Mouse (Mus musculus) embryonic facial prominence, embryonic 13.5 days (tissue): ENCODE data around the gene Lrrc8b. TPM values are rescaled to one million over a fixed set of nuclear protein-coding genes. Genes with fewer than 3 reads are reported as not detected.
A peak's percentile ranks its signal among the peaks of the same experiment; 100 is the strongest.

ENCODE experiments used
- ATAC-seq: fragments of 200-750 bp; cut with Nextera tagmentation; 2 replicates; pipeline ENCODE4 v1.8.0; 2017; ENCODE audit warnings: low read depth; ENCODE audit not compliant: insufficient number of reproducible peaks, insufficient read depth, low FRiP score, low TSS enrichment
- H3K27ac ChIP-seq: fragments of 300-500 bp; sonication (generic); 2 replicates; pipeline ENCODE4 v1.5.1; 2015; ENCODE audit warnings: moderate library complexity, mild to moderate bottlenecking, inconsistent platforms
- H3K27me3 ChIP-seq: fragments of 300-500 bp; sonication (generic); 2 replicates; pipeline ENCODE4 v1.6.1; 2015; ENCODE audit warnings: mild to moderate bottlenecking, inconsistent platforms
- H3K36me3 ChIP-seq: fragments of 300-500 bp; sonication (generic); 2 replicates; pipeline ENCODE4 v1.6.1; 2015; ENCODE audit warnings: mild to moderate bottlenecking, inconsistent platforms
- H3K4me1 ChIP-seq: fragments of 300-500 bp; sonication (generic); 2 replicates; pipeline ENCODE4 v1.6.1; 2015; ENCODE audit warnings: inconsistent platforms
- H3K4me2 ChIP-seq: fragments of 300-500 bp; sonication (generic); 2 replicates; pipeline ENCODE4 v1.6.1; 2015; ENCODE audit warnings: moderate library complexity, mild to moderate bottlenecking, inconsistent platforms
- H3K4me3 ChIP-seq: fragments of 300-500 bp; sonication (generic); 2 replicates; pipeline ENCODE4 v1.5.1; 2015; ENCODE audit warnings: mild to moderate bottlenecking, inconsistent platforms
- H3K9ac ChIP-seq: fragments of 300-500 bp; sonication (generic); 2 replicates; pipeline ENCODE4 v1.6.1; 2015; ENCODE audit warnings: mild to moderate bottlenecking, inconsistent platforms
- H3K9me3 ChIP-seq: fragments of 300-500 bp; sonication (generic); 2 replicates; pipeline ENCODE4 v1.6.1; 2016; ENCODE audit warnings: inconsistent platforms
- WGBS: fragments of 180-500 bp; shearing (Covaris S2); methylation state at CpG from one replicate; pipeline ENCODE4 v1.1.7; 2015; ENCODE audit warnings: mixed read lengths; 5-methylcytosine and 5-hydroxymethylcytosine counted together
- polyA plus RNA-seq: library from polyadenylated mRNA; unstranded; fragments of >200 nt; fragmentation: Nextera tagmentation; extraction: Ambion mirVana; gene quantifications from 2 replicates; pipeline ENCODE4 v1.2.1, GENCODE M21; 2015

Gene Lrrc8b
- polyA plus RNA-seq, 1 experiment from 2014 or later, result 6.1 TPM

DNA sequence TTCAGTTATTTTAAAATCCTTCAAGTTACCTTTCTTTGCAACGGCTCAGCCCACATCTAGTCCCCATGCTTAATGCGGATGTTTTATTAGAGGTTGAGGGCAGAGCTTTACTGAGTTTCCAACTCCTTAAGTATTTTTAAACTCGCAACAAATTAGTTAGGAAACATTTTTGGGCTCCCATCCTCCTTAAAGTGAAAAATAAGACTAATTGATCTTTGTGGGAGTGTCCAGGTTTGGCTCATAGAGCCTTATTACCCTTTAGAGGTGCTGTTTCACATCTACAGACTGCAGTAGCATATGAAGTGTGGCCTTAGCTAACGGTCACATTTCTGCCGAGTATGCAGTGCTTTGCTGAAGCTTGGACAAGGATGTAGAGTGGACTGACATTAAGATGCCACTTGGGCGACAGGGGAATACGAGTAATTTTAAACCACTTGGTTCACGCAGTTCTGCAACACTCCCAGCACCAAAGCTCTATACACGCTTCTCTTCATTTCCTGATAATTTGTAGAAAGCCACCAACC is 104.9 kb downstream of the Lrrc8b start:
- Histone ChIP-seq H3K27ac (no peak overlapping the region), H3K9ac (peak overlapping the region; percentile 84), H3K36me3 (0 out of 2 replicates have a peak, but pooled peaks cover 3% of the 10 kb centered on the region), H3K4me2 (peak overlapping the region; percentile 84), H3K27me3 (peaks cover 10% of the 10 kb centered on the region; the same call in 1 of the 2 replicates), H3K9me3 (no peaks in the 10 kb centered on the region), H3K4me1 (peaks cover 20% of the 10 kb centered on the region), H3K4me3 (peak overlapping the region; percentile 72)
- ATAC-seq, result no peak
- 54% methylated on average over 9 of the region's 9 CpGs for WGBS

- no peak overlapping the region for H3K4me3 ChIP-seq
- H3K27ac ChIP-seq, result no peak overlapping the region
- no peaks in the 10 kb centered on the region for H3K9me3 ChIP-seq
- 70% methylated on average over 3 of the region's 3 CpGs for WGBS
- H3K9ac ChIP-seq, result no peak overlapping the region
- no peak for ATAC-seq
- H3K4me1 ChIP-seq, result peaks cover 15% of the 10 kb centered on the region
- peaks cover 3% of the 10 kb centered on the region; the same call in 1 of the 2 replicates for H3K36me3 ChIP-seq
- H3K27me3 ChIP-seq, result no peaks in the 10 kb centered on the region
- H3K4me2 ChIP-seq, result no peak overlapping the region
Measured at GRCm38 (mm10) chr5:105523452-105523851, 107.9 kb downstream of the Lrrc8b start.

DNA sequence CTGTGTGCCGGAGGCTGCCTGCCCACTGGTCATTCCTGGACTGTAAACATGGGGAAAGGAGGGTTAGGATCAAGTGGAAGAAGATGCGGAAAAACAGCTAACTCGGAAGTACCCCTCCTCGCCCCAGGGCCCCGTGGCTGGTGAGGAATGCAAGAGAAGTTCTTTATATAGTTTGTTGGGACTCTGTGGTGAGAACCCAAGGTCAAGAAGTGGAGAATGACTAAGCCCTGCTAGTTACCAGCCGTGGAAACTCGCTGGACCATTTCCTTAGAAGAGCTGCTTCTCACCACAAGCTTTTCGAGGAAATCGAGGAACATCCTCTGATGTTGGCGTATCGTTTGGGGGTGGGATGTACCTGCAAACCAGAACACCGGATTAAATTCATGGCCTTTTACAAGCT is 109.4 kb downstream of the Lrrc8b start:
- 90% methylated on average over 12 of the region's 12 CpGs for WGBS
- no peak for ATAC-seq

GRCm38 (mm10) chr5:105526107-105526645 is 110.6 kb downstream of the Lrrc8b start:
- WGBS, result 91% methylated on average over 4 of the region's 4 CpGs
- Histone ChIP-seq H3K4me2 (no peak overlapping the region), H3K9ac (no peak overlapping the region), H3K4me1 (no peaks in the 10 kb centered on the region), H3K4me3 (no peak overlapping the region), H3K36me3 (peaks cover 3% of the 10 kb centered on the region; the same call in 1 of the 2 replicates), H3K27me3 (no peaks in the 10 kb centered on the region), H3K9me3 (no peaks in the 10 kb centered on the region), H3K27ac (no peak overlapping the region)
- no peak for ATAC-seq

More for the DNA sequence above, 109.4 kb downstream of the Lrrc8b start:
- no peak overlapping the region for H3K4me2 ChIP-seq
- no peak overlapping the region for H3K9ac ChIP-seq
- no peak overlapping the region for H3K27ac ChIP-seq
- H3K4me3 ChIP-seq, result no peak overlapping the region
- no peaks in the 10 kb centered on the region for H3K9me3 ChIP-seq
- H3K27me3 ChIP-seq, result no peaks in the 10 kb centered on the region
- H3K36me3 ChIP-seq, result peaks cover 3% of the 10 kb centered on the region; the same call in 1 of the 2 replicates
- H3K4me1 ChIP-seq, result peaks cover 10% of the 10 kb centered on the region

DNA sequence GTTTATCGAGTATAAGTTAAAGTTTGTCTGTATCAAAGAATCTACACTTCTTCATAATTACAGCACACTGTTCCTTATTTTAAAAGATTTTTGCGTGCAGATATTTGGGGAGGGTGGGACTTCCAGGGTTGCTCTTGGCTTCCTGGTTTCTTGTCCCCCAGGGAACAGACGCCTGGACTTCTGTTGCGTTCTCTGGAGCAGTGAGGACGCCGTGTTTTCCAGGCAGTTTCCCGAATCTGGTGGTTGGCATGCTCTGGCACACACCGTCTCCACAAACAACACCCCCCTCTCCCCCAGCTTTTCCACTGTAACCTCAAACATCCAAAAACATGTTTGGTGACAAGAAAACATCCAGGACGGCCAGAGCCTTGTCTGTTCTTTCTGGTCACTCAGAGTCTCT is 111.2 kb downstream of the Lrrc8b start:
- Histone ChIP-seq H3K4me3 (no peak overlapping the region), H3K4me1 (no peaks in the 10 kb centered on the region), H3K4me2 (no peak overlapping the region), H3K27ac (no peak overlapping the region), H3K9me3 (no peaks in the 10 kb centered on the region), H3K36me3 (peaks cover 3% of the 10 kb centered on the region; the same call in 1 of the 2 replicates), H3K9ac (no peak overlapping the region), H3K27me3 (no peaks in the 10 kb centered on the region)
- 83% methylated on average over 9 of the region's 9 CpGs for WGBS
- no peak for ATAC-seq

- Histone ChIP-seq H3K36me3 (peaks cover 3% of the 10 kb centered on the region; the same call in 1 of the 2 replicates), H3K4me3 (no peak overlapping the region), H3K9me3 (no peaks in the 10 kb centered on the region), H3K4me2 (no peak overlapping the region), H3K27me3 (no peaks in the 10 kb centered on the region), H3K4me1 (no peaks in the 10 kb centered on the region), H3K9ac (no peak overlapping the region), H3K27ac (no peak overlapping the region)
- ATAC-seq, result no peak
- WGBS, result 89% methylated on average over 23 of the region's 23 CpGs
Measured at GRCm38 (mm10) chr5:105527477-105528331, 112.1 kb downstream of the Lrrc8b start.

DNA sequence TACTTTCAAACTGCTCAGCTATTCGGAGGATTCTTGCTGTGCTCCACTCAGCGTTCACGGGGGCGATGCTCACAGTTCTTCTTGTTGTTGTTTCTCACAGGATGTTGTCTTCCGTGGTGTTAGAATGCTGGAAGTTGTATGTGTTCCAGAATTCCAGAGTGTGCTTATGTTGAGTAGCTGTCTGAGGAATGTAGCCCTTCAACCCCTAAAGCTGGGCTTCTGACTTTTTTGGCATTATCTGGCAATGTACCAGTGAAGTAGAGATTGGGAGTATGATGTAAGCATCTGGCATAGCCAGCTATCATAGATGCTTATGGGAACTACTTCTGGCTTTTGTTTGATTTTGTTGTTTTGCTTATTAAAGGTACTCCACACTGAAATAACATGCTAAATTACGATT is 115.0 kb downstream of the Lrrc8b start:
- 81% methylated on average over 6 of the region's 6 CpGs for WGBS
- H3K9ac ChIP-seq, result no peak overlapping the region
- no peaks in the 10 kb centered on the region for H3K27me3 ChIP-seq
- no peak overlapping the region for H3K4me2 ChIP-seq
- no peak for ATAC-seq
- H3K4me3 ChIP-seq, result no peak overlapping the region
- no peaks in the 10 kb centered on the region for H3K9me3 ChIP-seq
- H3K27ac ChIP-seq, result no peak overlapping the region
- no peaks in the 10 kb centered on the region for H3K4me1 ChIP-seq
- H3K36me3 ChIP-seq, result no peaks in the 10 kb centered on the region; the same call in 1 of the 2 replicates

DNA sequence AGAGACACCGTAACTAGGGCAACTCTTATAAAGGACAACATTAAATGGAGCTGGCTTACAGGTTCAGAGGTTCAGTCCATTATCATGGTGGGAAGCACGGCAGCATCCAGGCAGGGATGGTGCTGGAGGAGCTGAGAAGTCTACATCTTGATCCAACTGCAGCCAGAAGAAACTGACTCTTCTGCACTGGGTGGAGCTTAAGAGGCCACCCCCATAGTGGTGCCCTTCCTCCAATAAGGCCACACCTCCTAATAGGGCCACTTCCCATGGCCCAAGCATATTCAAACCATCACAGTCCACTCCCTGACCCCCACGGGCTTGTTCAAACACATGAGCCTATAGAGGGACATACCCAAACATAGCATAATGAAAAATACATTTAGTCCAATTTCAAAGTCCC is 119.6 kb downstream of the Lrrc8b start:
- ATAC-seq, result no peak
- Histone ChIP-seq H3K4me3 (no peak overlapping the region), H3K4me1 (no peaks in the 10 kb centered on the region; the same call in 1 of the 2 replicates), H3K27me3 (no peaks in the 10 kb centered on the region), H3K9ac (no peak overlapping the region), H3K4me2 (no peak overlapping the region), H3K27ac (no peak overlapping the region), H3K9me3 (no peaks in the 10 kb centered on the region), H3K36me3 (no peaks in the 10 kb centered on the region)
- 89% methylated on average over 3 of the region's 3 CpGs for WGBS

DNA sequence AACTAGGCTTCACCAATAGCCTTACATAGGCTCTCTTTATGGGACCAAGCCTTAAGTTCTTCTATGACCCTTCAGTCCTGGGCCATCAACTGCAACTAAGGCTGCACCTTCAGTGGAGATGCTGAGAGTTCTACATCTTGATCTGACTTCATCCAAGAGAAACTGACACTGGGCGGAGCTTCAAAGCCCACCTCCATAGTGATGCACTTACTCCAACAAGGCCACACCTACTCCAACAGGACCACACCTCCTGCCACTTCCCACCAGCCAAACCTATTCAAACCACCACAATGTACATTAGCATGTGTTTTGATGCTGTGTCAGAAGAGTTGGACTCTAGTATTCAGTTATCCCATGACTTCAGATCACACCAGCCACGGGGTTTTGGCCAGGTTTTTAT is 120.6 kb downstream of the Lrrc8b start:
- no peak for ATAC-seq
- 96% methylated on average over 2 of the region's 2 CpGs for WGBS
- H3K27ac ChIP-seq, result no peak overlapping the region
- no peak overlapping the region for H3K9ac ChIP-seq
- H3K9me3 ChIP-seq, result no peaks in the 10 kb centered on the region
- no peaks in the 10 kb centered on the region; the same call in 1 of the 2 replicates for H3K4me1 ChIP-seq
- H3K27me3 ChIP-seq, result no peaks in the 10 kb centered on the region
- no peak overlapping the region for H3K4me2 ChIP-seq
- no peaks in the 10 kb centered on the region for H3K36me3 ChIP-seq
- no peak overlapping the region for H3K4me3 ChIP-seq

DNA sequence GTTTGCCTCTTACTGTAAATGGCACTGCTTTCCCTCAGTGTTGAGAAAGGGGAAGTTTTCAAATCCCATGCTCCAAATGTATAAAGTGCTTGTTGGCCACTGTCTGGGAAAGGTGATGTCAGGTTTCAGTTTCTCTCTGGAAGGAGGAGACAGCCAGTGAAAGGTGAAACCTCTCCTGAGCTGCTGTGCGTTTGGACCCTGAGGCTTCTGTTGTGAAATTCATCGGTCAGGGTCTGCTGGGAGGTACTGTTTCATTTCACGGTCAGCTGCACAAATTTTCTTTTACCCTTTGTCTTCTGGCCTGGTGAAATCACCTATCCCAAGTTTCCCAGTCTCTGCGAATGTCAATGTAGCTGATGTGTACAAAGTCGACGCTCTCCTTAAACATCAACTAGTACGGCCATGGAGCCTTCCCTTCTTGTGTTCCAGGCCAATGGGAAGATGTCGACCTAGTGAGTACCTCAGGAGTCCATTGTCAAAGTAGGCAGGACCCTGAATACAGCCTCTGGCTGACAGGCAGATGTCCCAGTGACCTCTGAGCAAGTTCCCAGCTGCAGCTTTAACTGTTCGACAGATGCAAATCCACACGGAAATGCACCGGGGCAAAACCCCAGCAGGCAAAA is 121.6 kb downstream of the Lrrc8b start:
- Histone ChIP-seq H3K27ac (no peak overlapping the region), H3K4me1 (no peaks in the 10 kb centered on the region; the same call in 1 of the 2 replicates), H3K4me2 (no peak overlapping the region), H3K4me3 (no peak overlapping the region), H3K27me3 (no peaks in the 10 kb centered on the region), H3K36me3 (no peaks in the 10 kb centered on the region), H3K9ac (no peak overlapping the region), H3K9me3 (no peaks in the 10 kb centered on the region)
- 48% methylated on average over 11 of the region's 11 CpGs for WGBS
- ATAC-seq, result no peak
